Mouse (Mus musculus) left cerebral cortex, postnatal 4 days (tissue): Measurements from ENCODE around the gene Olfr1264. TPM values are rescaled to one million over a fixed set of nuclear protein-coding genes. Genes with fewer than 3 reads are reported as not detected.

Experiments used
- DNase-seq: peaks from one replicate; pipeline ENCODE4 v3.0.0-alpha.2; 2022
- intact Hi-C: fragments of 180-260 bp; cut with DNase I; formaldehyde crosslinking; loops from one replicate; pipeline ENCODE4 v1.15.1; 2025
- total RNA-seq, 2 experiments: library from RNA; stranded (reverse); gene quantifications; 2 replicates each; pipeline ENCODE4 v1.2.3; 2021

The Olfr1264 gene
- total RNA-seq, result not detected

DNA sequence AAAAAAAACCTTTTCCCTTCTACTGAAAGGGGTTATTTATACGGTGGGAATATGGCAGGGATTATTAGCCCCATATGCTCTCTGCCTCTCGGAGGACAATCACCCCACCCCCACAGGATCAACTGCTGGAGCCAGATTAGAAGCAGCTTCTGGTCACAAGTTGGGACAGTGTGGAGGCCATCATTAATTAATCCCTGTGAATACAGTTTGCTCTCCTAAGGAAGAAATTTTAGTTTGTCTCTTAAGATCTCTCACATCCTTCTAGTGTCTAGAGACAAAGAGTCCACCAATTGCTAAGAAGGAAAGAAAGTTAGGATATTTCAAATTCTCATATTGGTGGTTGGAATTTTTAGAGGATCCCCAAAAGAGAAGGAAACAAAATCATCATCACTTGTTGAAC is at the start of gene Olfr1264:
Gene Olfr1264, minus strand, starts transcription at position 101 of the 400 bp plus-strand sequence.
- DNase-seq, result no peak
- intact Hi-C loops, result no loop called here

- intact Hi-C loops, result no loop called here
- DNase-seq, result no peak
Measured at GRCm38 (mm10) chr2:90070065-90070464, 44.7 kb upstream of the Olfr1264 start.

DNA sequence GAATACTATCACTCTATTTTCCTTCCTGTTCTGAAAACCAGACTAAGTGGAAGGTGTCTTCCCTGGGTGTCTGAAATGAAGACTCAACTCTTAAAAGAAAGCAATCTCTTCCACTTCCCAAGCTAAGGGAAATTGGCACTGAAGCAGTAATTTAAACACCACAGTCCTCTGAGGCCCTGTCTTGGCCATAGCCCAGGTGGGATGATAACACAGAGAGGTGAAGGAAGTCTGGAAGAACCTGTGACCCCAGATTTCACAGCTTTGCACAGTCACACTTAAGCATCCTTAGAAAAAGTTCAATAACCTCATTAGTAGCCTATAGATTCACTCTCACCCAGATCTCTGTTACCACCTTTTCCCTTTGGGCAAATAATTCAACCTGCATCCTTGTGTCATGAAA is 38.1 kb upstream of the Olfr1264 start, which contains the start of gene Olfr140:
Gene Olfr140, minus strand, starts transcription at position 101 of the 400 bp plus-strand sequence.
- DNase-seq, result no peak
- intact Hi-C loops, result no loop called here

DNA sequence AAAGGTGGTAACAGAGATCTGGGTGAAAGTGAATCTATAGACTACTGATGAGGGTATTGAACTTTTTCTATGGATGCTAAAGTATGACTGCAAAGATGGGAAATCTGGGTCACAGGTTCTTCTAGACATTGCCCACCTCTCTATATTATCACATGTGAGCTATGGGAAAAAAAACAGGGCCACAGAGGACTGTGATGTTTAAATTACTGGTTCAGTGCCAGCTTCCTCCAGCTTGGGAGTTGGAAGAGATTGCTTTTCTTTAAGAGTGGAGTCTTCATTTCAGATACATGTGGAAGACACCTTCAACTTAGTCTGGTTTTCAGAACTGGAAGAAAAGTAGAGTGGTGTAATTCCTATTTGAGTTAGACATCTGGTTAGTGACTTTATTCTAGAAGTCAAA is 9.7 kb upstream of the Olfr1264 start, which contains the start of gene Olfr1265:
Gene Olfr1265, plus strand, starts transcription at position 301 of the 400 bp plus-strand sequence.
- no peak for DNase-seq
- intact Hi-C loops, result no loop called here

DNA sequence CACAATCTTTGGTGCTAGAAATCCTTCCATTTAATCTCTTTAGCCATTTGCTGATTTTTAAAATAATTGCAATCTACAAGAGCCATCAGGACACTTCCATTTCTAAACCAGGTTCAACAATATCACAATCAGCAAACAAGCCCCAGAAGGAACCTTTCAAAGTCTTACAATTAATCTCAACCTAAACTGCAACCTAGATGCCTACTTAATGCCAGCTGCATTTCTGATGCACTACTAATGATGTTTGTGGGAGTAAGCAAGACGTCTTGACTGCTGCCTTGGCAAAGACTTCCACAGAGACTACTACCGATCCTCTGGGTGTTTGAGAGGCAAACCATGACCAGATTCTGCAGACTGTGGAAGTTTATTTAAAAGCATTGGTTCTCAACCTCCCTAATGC is 13.5 kb downstream of the Olfr1264 start, which contains the start of gene Olfr1263:
Gene Olfr1263, plus strand, starts transcription at position 301 of the 400 bp plus-strand sequence.
- intact Hi-C loops, result no loop called here
- DNase-seq, result no peak

DNA sequence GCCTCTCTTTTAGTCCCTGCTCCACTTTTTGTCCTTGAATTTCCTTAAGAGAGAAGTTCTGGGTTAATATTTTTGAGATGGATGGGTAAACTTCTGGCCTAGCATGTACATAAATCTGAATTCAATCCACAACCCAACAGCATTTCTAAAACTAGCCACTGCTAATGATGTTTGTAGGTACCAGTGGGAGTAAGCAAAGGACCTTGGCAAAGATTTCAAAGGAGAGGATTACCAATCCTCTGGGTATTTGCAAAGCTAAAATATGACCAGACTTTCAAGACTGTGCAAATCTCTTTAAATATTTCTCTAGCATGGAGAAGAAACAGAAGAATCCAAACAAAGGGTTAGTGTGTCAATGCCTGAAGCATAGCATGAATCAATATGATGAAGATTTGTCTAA is 25.5 kb downstream of the Olfr1264 start, which contains the start of gene Olfr1262:
Gene Olfr1262, plus strand, starts transcription at position 301 of the 400 bp plus-strand sequence.
- intact Hi-C loops, result no loop called here

DNA sequence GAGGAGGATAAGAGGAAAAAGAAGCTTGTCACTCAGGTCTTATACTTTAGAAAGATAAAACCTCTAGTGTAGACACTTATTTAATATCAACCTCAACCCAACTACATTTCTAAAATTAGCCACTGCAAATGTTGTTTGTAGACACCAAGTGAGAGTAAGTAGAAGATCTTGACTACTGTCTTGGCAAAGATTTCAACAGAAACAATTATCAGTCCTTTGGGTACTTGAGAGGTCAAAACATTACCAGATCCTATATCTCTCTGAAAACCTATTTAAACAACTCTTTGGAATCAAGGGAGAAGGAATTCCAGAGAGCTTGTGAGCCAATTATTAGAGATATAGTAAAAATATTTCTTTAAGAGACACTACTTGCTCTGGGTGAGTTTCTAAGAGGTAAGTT is 34.5 kb downstream of the Olfr1264 start, which contains the start of gene Olfr1261:
Gene Olfr1261, plus strand, starts transcription at position 301 of the 400 bp plus-strand sequence.
- intact Hi-C loops, result no loop called here
- DNase-seq, result no peak

More for the DNA sequence above, 25.5 kb downstream of the Olfr1264 start, which contains the start of gene Olfr1262:
- DNase-seq, result no peak

DNA sequence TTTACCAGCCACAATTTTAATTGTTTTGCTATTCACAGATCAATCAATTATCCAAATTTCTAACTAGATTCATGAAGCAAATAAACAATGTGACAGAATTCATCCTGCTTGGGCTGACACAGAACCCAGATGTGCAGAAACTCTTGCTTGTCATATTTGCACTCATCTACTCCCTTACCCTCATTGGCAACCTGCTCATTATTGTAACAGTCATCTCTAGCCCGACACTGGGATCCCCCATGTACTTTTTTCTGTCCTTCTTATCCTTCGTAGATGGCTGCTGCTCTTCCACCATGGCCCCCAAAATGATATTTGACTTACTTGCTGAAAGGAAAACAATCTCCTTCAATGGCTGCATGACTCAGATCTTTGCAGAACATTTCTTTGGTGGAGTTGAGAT is 47.7 kb downstream of the Olfr1264 start:
- intact Hi-C loops, result no loop called here
- DNase-seq, result no peak

- intact Hi-C loops, result no loop called here
- DNase-seq, result no peak
Measured at GRCm38 (mm10) chr2:89974184-89974583, 51.2 kb downstream of the Olfr1264 start, which contains the start of gene Olfr1260. TSS of gene Olfr1260 (plus strand) at chr2:89974340.

Other genes starting within 250 kb of the Olfr1264 start
- gene Olfr1254, start 232.0 kb downstream of the Olfr1264 start, total RNA-seq, result not detected
- gene Olfr1255, start 213.5 kb downstream of the Olfr1264 start, total RNA-seq, result not detected
- gene Olfr1256, start 184.0 kb downstream of the Olfr1264 start, total RNA-seq, result not detected
- gene Olfr48, start 177.4 kb downstream of the Olfr1264 start, total RNA-seq, result not detected
- gene Olfr1257, start 147.1 kb downstream of the Olfr1264 start, total RNA-seq, result not detected
- not detected for gene Olfr1258, start 98.3 kb downstream of the Olfr1264 start, total RNA-seq
- gene Olfr1259, start 76.9 kb downstream of the Olfr1264 start, total RNA-seq, result not detected
- not detected for gene Olfr1260, start 51.2 kb downstream of the Olfr1264 start, total RNA-seq
- gene Olfr1261, start 34.4 kb downstream of the Olfr1264 start, total RNA-seq, result under 1 TPM in 1 of 2 experiments, not detected in 1; 0.12 TPM
- not detected for gene Olfr1262, start 25.4 kb downstream of the Olfr1264 start, total RNA-seq
- not detected for gene Olfr1263, start 13.4 kb downstream of the Olfr1264 start, total RNA-seq
- under 1 TPM in 1 of 2 experiments, not detected in 1; 0.06 TPM for gene Olfr1265, start 9.8 kb upstream of the Olfr1264 start, total RNA-seq
- gene Olfr140, start 38.0 kb upstream of the Olfr1264 start, total RNA-seq, result not detected
- not detected for gene Olfr1269, start 95.8 kb upstream of the Olfr1264 start, total RNA-seq
- gene Olfr32, start 116.7 kb upstream of the Olfr1264 start, total RNA-seq, result not detected
- not detected for gene Olfr1270, start 127.5 kb upstream of the Olfr1264 start, total RNA-seq
- under 1 TPM in 1 of 2 experiments, not detected in 1; 0.32 TPM for gene Olfr1506, start 198.9 kb upstream of the Olfr1264 start, total RNA-seq
- not detected for gene Olfr142, start 232.0 kb upstream of the Olfr1264 start, total RNA-seq
- gene Olfr1271, start 245.5 kb upstream of the Olfr1264 start, total RNA-seq, result not detected